Mouse (Mus musculus): ENCODE measurements around the gene Ttbk2.

Gene Ttbk2

DNA sequence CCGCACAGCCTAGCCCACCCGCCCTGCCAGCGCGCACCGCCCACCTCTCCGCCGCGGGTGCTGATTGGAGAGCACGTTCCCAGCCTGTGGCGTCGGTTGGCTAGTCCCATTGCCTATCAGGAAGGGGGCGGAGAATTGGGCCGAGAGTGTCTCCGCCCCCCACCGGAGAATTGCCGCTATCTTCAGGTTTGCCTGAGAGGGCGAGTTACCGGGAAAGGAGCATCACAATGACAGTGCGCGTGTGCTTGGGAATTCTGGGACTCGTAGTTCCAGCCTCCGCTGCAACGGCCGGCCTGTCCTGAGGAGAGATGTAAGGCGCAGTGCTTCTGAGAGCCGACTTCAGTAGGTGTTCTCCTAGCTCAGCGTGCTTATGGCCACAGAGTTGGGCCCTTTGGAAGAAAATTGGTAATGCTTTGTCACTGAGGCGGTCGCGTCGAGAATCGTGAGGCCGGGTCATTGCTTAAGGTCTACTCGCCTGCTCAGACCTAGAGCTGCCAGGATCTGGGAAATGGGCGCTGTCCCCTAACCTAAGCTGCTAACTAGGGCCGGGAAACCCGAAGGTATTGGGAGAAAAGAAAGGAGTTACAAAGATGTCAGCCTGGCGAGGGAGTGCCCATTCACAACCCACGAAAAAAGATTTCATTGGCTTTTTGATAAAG lies at the start of gene Ttbk2:
Gene Ttbk2, minus strand, starts transcription at position 181 of the 659 bp plus-strand sequence.
- peak; percentile 100 for DNase-seq (ENCODE audit: low read depth, low spot score)

DNA sequence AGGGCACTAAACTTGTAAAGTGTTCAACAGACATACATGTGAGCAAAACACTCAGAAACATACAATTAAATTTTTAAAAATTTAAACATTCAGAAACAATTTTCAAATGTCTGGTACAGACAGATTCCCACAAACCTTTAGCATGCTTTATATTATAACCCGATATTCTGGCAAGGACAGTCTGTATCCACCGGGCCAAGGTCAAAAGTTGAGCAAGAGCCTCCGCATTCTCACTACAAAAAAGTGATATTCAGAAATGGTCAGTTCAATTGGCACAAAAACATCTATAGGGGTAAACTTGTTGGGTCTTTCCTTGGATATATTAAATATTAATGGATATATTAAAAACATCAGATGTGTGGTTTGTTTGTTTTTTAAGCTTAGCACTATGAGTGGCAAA lies 46.0 kb upstream of the Ttbk2 start:
- DNase-seq (ENCODE audit: low read depth, low spot score) = no peak

DNA sequence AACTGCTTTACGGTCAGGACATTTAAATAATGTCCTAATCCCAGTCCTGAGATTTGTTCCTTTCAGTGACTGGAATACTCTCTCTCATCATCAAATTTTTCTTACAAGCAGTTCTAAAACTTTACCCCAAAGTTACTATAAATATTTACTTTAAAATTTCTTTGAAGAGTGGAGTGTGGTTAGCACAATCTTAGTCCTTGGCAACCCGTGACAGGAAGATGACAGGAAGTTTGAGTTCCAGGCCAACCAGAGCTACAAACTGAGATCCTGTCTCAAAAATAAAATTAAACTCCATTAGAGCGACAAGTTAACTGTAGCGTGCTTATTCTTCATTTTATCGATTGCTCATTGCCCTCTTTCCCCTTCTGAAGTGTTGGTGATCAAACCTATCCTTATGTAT lies 37.2 kb upstream of the Ttbk2 start:
- DNase-seq (ENCODE audit: low read depth, low spot score) = no peak

DNA sequence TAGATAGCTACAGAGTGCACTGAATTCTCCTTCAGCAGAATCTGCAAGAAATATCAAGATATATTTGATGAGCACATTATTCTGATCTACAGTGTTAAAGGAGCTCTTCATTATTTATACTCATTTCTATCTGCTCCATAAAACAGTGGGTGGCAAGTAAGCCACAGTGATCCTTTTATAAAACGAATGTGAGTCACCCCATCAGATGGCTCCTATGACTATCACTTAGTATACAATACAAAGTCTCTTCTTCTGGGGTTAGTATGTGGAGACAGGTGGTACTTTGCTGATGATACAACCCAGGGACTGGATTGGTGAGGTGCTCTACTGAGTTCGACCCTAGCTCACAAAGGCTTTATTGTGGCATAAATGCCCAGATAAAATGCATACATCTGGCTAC lies 22.8 kb upstream of the Ttbk2 start:
- peak; percentile 66 for DNase-seq (ENCODE audit: low read depth, low spot score)

DNA sequence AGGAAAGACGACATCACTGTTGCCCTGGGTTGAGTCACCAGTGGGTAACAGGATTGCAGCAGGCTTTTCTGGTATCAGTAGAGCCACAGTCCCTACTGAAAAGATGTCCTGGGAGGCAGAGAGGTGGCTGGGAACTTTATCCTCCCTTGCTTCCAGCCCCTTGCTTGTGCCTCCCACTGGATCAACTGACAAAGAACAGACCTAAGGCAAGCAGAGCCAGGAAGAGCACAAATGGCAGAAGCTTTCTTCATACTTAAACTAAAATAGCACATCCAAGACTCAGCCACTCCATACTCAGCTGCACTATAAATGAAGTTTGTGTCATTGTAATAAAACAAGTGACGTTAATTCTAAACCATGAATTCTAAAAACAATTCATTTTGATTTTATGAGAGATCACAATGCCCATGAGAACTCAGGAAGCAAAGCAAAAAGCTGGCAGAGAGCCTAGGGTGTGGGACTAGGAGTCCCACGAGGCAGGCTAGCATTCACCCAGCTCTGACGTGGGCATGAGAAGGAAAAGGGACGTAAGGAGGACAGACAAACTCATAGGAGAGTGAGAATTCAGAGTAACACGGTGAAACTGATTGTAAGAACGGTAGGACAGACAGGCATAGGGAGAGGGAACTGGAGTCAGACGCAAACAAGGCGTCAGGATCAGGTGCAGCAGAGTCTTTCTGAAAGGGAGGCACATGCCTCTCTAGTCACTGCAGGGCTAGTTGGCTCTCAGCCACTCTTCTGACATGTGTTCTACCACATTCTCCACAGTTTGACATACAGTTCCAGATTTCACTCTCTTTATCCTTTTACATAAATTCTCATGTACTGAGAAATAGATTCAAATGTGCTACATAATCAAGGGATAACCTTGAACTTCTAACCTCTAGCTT lies 21.3 kb upstream of the Ttbk2 start:
- DNase-seq (ENCODE audit: low read depth, low spot score) = peak; percentile 65

DNA sequence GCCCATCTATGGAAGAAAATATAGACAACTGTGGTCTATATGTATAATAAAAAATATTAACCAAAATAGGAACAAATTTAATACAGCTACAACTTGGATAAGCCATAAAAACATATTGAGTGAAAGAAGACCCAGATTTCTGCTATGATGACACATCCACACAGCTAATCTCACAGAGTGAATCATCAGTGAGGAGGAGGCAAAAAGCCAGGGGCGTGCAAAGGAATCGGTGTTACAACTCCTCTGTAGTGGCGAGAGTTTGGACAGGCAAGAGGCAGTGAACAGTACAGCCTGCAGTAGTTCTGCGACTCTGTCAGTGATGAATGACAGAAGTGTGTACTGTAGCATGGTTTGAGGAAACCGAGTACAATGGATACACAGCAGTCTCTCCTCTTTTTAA lies 16.9 kb upstream of the Ttbk2 start:
- DNase-seq (ENCODE audit: low read depth, low spot score) = peak; percentile 87

DNA sequence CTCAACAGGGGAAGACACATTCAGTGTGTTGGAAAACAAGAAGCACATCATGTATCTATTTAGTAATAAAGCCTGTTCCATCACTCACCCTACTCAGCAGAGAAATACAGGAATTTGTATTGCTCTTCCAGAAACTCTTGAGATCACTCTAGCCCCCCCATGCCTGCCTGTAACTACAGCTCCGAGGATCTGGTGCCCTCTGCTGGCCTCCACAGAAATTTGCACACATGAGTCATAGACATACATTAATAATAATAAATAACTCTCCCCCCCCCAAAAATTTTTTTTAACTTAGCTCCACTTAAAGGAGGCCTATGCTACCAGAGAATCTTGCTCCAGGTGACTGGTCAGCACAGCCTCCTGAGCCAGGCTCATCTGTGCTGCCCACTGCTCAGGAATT lies 16.2 kb upstream of the Ttbk2 start:
- peak; percentile 77 for DNase-seq (ENCODE audit: low read depth, low spot score)

DNA sequence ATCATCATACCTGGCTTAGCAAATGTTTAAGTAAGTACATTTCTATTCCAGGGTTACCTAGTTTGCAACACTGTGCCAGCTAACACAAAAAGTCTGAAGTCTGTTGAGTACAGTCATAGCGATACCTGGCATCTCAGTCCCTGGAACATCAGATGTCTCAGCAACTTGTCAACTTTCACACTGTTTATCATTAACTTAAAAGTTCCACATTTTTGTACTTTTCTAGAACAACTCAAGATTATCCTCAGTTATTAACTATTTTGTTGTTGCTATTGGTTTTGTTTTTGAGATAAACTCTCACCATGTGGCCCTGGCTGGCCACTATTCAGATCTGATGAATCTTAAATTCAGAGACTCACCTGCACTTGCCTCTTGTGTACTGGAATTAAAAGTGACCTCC lies 13.0 kb upstream of the Ttbk2 start:
- DNase-seq (ENCODE audit: low read depth, low spot score) = no peak

DNA sequence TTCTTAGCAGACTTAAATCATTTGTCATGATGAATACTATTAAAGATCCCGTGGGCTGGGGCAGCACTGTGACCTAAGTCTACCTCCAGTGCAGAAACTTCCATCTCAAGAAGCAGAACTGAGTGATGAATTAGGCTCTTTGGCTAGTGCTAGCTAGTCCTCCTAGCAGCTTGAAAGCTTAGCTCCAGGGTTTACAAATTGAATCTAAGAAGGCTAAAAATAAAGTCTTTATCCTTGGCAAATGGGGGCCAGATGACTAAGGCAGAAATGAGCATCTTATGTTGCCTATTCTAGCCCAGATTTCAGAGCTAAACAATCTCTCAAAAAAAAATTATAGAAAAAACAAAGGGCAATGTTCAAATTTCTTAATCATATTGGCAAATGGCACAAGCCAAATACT lies 10.3 kb upstream of the Ttbk2 start:
- DNase-seq (ENCODE audit: low read depth, low spot score) = peak; percentile 63

DNA sequence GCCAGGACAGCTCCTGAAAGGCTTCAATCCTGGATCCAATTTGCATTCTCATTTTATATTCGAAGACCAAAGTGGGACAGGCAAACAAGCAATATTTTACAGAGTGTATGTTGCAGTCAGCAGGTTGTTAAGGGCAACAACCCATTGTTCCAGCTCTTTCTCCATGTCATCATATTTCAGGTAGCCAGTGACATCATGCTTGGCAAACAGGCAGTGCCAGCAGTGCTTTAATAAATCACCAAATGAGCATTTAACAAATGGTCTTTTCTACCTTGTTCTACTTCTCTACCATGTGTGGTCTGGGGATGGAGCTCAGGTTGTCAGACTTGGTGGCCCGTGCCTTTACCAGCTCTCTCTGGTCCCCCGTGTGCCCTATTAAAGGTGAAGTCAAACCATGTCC lies 7.7 kb upstream of the Ttbk2 start:
- no peak for DNase-seq (ENCODE audit: low read depth, low spot score)

DNA sequence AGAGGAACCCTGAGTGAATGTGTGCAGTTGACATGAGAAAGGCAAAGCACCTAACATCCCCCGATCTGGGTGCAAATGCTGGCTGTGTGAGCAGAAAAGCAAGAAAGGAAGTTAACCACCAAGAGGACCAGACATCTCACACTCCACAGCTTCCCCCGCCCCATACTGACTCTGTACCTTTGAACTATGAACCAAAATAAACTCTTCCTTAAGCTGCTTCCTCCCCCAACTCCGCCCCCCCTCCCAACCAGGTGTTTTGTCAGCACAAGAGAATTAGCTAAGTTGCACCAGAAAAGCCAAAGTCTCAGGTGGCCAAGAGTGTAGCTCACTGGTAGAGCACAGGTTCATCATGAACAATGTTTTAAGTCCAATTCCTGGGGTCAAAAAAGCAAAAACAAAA lies 2.7 kb upstream of the Ttbk2 start:
- no peak for DNase-seq (ENCODE audit: low read depth, low spot score)

DNA sequence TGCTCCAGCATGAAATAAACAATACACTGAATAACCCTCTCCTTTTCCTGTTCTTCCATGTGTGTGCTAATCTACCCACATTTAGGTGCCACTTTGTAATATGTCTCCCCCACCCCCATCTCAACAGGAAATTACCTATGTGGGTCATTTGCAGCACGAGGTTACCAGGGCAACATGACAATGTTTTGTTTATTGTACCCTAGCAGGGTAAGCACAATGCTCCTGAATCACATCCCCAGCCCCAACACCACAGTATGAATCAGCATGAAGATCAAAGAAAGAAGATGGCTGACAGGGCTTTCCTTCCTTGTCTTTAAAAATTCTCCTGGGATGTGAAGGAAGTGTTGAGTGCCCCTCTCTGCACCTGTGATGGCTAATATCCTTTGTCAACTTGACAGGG lies 2.2 kb upstream of the Ttbk2 start:
- DNase-seq (ENCODE audit: low read depth, low spot score) = no peak

DNA sequence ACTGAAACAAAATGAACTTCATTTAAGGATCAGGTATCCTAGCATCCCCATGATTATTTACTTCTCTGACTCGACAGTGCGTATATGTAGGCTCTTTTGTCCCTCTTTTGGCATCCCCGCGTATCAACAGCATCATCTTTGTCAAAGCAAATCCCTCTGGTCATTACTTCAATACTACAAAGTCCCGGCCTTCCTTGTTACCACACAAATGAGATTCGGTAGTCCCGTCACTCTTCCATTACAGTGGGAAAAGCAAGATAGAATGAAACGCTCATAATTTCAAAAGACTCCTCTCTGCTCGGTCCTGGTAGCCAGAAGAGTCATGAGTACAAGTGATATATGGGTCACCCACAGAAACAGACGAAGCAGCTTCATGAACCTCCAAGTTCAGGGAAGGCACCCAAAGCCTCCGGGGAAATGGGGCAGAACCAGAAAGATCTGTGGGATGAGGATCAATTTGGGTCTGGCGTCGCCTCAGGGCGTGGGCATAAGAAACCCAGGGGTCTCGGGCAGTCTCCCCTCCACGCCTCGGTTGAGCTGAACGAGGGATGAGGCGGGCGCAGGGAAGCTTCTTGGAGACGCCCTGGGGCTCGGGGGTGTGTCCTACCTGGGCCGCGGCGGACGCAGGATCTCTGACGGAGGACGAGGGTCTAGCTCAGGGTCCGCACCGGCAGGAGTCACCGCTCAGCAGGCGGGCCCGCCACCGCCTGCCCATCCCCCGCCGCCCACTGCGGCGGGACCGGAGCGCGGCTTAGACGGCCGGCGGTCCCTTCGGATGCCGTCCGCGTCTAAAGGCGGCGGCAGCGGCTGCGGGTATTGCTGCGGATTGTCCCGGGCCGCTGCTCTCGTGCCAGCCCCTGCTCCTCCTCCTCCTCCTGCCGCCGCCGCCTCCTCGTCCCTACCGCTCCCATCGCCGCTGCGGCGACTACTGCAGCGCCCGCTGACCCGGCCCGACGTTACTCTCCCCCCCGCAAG lies 668 bp downstream of the Ttbk2 start, which contains the start of gene Cdan1:
Gene Cdan1, minus strand, starts transcription at position 680 of the 975 bp plus-strand sequence.
- peak; percentile 41 for DNase-seq (ENCODE audit: low read depth, low spot score)

DNA sequence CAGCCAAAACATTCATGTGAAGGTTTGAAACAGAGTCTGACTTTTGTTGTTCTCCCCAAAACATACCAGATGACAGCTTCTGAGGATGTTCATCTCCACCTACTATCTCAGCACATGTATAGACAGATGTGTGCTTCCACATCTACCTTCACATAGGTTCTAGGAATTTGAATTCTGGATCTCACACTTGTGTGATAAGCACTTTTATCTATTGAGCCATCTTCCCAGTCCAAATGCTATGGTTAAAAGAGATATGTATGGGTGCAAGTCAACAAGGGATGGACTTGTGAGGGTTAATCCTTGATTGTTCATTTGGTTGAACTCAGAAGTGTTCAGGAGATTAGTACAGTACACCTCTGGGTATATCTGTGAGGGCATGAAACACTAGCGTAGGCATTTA lies 5.1 kb downstream of the Ttbk2 start:
- no peak for DNase-seq (ENCODE audit: low read depth, low spot score)

DNA sequence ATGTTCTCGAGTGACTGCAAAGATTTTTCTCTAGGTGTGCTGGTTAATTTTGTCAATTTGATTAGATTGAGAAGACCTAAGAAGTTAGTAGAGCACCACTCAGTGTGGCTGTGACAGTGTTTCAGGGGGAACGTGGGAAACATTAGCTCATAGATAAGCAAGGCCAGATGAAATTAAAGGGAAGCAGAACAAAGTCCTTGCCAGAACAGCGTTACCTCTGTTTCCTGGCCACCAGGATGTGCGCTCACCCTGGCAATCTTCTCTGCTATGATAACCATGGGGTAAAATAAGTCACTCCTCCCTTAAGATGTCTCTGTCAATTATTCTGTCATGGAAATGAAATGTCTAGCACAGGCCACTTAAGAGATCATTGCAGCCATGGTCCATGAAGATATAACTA lies 6.4 kb downstream of the Ttbk2 start:
- no peak for DNase-seq (ENCODE audit: low read depth, low spot score)

DNA sequence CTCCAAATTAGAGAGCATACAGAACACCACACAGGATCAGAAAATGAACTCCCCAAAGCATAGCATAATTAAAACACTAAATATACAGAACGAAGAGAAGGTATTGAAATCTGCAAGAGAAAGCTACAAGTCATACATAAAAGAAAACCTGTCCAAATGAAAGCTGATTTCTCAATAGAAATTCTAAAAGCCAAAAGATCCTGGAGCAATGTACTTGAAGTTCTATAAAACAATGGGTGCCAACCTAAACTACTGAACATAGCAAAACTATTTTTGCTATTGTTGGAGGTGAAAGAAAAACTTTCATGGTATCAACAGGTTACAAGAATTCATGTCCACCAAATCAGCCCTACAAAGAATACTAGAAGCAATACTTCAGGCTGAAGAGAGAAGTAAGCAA lies 9.2 kb downstream of the Ttbk2 start:
- DNase-seq (ENCODE audit: low read depth, low spot score) = no peak

DNA sequence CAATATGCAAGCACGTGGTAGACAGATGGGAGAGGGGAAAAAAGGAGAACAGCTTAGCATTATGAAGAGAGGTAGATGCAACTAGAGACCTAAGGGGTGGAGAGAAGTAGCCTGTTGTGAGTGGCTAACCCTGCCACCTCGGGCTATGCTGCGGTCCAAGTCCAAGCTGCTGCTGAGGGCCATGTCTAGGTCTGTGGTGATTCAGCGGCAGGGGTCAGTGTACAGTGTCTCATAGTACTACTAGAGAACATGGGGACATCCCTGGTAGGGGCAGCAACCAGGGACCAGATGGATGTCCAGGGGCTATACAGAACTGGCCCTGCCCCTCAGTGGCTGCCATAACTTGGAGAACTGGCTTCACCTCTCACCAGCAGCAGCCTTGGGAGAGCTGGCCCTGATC lies 15.2 kb downstream of the Ttbk2 start:
- no peak for DNase-seq (ENCODE audit: low read depth, low spot score)

DNA sequence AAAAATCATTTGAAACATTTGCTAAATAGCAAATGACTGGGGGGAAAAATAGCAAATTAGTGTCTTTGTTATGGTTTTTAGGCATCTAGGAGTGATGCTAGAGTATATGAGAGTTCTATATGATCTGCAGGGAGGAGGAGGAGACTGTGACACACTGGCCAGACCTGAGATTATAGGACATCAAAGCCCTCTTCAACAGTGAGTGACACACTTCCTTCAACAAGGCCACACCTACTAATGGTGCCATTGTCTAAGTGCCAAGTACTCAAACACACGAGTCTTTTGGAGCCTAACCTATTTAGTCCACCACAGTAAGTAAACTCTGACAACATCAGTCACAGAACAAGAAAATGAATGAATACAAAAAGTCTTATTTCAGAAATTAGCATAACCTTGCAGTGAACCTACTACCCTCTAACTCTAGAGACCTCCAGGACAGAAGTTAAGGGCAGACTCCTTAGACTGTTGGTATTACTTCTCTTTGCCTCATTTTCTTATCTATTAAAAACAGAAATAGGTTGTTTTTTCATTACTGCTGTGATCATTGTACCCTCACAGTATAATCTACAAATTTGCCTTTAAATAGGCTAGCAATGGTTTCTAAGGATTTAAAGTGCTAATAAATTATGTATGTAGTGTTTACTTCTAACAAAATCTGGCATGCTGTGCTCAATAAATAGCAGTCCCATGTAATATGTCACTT lies 23.3 kb downstream of the Ttbk2 start:
- no peak for DNase-seq (ENCODE audit: low read depth, low spot score)

DNA sequence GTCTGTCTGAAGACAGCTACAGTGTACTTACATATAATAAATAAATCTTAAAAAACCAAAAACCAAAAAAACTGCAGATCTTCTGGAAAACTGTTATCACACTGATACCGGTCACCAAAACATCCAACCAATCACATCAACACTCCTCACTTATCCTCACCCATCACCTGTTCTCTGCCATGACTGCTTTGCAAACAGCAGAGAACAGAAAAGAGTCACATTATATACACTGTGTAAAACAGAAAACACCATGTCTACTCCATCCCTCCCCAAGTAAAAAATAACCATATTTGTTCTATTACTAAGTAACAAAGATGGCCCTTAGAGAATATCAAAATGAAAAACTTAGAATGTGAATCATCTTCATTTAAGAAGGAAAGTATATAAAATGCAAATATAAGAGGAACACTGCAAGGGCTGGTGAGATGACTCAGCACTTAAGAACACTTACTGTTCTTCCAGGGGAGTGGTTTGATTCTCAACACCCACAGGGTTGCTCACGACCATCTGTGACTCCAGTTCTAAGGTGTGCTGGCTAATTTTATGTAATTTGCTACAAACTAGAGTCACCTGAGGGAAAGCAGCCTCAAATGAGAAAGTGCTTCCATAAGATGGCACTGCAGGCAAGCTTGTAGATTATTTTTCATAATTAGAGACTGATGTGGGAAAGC lies 80.0 kb downstream of the Ttbk2 start:
- DNase-seq (ENCODE audit: low read depth, low spot score) = peak; percentile 85

DNA sequence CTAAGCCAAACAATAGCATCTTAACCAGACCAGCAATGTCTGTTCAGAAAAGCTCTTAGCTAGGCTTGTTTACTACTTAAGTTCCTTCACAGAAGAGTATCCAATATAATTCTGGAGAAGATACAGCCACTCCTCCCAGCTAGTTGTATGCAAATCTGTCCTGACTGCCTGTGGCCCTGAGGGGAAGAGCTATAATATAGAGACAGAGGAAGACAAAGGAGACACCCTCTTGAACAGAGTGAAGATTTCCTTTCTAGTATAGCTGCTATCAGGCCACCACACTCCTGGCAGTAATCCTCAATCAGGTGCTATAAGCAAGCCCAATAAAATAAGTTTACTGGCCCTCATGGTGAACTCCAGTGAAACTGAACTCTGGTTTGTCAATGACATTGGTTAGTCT lies 88.5 kb downstream of the Ttbk2 start:
- DNase-seq (ENCODE audit: low read depth, low spot score) = no peak

DNA sequence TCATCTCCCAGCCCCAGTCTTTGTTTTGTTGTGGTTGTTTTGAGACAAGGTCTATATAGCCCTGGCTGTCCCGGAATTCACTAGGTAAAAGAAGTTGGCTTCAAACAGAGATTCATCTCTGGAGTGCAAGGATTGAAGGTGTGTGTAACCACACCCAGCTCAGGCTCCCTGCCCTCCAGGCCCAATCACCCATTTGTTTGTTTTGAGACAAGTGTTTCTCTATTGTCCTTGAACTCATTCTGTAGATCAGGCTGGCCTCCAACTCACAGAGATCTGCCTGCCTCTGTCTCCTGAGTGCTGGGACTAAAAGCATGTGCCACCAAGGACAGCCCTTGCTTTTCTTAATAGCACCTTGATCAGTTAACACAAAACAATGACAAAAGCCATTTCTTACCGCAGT lies 102.4 kb downstream of the Ttbk2 start:
- DNase-seq (ENCODE audit: low read depth, low spot score) = no peak

Measured in brain, adult 2 months (tissue).